Mouse (Mus musculus) liver, adult 2 months (tissue): ENCODE results near the gene Klhl7.

ENCODE experiments used
- CTCF ChIP-seq: fragments of 200-500 bp; IDR thresholded peaks from 2 replicates; pipeline ENCODE4 v1.5.1; 2011; ENCODE audit warnings: low read depth, low read length, control low read depth
- POLR2A ChIP-seq: fragments of 200-500 bp; IDR thresholded peaks from 2 replicates; pipeline ENCODE4 v1.6.1; 2011; ENCODE audit warnings: low read length, control low read depth; ENCODE audit not compliant: insufficient read depth; ENCODE audit errors: extremely low read depth

DNA sequence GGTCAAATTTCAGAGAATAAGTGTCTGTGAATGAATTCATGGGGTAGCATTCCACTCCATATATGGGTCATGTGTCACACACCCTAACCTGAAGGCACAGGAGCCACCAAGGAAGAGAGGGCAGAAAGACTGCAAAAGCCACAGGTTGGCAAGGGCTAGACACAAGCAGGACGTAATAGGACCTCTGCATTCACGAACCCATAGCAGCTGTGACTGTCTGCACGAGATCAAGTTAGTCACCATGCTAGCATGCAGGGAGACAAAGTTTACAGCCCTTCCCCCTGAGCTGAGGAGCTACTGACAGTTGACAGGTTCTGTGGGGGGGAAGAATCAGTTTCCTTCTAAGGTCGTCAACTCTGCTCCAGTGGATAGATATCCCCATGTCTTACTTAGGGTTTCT is 36.9 kb upstream of the Klhl7 start:
- TF ChIP-seq POLR2A = no peak
- no peak for TF ChIP-seq CTCF
